Mouse (Mus musculus): ENCODE data around the gene Col8a2.

The Col8a2 gene

DNA sequence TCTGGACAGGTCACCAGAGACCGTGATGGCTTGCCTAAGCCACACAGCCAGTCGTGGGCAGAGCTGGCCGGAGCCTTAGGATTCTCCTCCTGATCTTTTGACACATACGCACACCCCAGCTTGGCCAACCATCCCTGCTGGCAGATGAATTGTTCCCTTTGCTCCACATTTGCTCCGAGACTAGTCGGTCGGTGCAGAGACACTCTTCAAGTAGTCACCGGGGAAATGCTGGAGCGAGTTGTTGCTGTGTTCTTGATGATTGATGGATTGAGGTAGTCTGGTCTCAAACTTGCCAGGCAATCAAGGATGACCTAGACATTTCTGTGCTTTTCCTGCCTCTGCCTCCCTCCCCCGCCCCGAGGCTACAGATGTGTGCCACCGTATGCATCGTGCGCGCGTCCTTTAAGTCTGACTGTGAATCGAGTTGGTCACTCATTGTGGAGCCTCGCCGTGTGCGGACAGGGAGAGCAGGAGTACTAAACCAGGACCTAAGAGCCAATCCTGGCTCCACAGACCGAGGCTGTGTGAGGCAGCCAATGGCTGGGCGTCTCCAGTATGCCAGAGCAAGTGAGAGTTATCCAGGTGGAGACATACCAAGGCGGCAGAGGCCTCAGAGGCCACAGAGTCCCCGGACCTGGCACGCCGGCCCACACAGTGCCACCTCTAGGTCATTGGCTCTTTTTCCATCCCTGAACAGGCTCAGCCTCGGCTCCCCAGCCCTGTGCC lies 15.2 kb downstream of the Col8a2 start:
- peak; percentile 26 for DNase-seq (ENCODE audit: inconsistent ontology term)

DNA sequence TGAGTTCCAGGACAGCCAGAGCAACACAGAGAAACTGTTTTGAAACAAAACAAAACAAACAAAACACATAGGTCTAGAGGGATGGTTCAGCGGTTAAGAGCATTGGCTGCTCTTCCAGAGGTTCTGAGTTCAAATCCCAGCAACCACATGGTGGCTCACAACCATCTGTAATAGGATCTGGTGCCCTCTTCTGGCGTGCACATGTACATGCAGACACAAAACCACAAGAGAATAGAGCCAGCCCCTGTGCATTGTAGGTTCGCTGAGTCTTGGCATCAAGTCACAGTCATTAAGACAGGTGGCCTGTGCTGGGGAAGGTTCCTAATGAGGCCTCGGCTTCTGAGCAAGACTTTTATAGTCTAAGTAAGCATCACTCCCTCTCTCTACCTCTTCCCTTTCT lies 17.3 kb downstream of the Col8a2 start:
- no peak for DNase-seq (ENCODE audit: inconsistent ontology term)

GRCm38 (mm10) chr4:126305428-126305827 lies 18.8 kb downstream of the Col8a2 start:
- DNase-seq (ENCODE audit: inconsistent ontology term), result no peak

GRCm38 (mm10) chr4:126306058-126306457 lies 19.5 kb downstream of the Col8a2 start:
- no peak for DNase-seq (ENCODE audit: inconsistent ontology term)

GRCm38 (mm10) chr4:126306827-126307226 lies 20.2 kb downstream of the Col8a2 start:
- DNase-seq (ENCODE audit: inconsistent ontology term), result no peak

GRCm38 (mm10) chr4:126309211-126309921 lies 22.8 kb downstream of the Col8a2 start:
- no peak for DNase-seq (ENCODE audit: inconsistent ontology term)

DNA sequence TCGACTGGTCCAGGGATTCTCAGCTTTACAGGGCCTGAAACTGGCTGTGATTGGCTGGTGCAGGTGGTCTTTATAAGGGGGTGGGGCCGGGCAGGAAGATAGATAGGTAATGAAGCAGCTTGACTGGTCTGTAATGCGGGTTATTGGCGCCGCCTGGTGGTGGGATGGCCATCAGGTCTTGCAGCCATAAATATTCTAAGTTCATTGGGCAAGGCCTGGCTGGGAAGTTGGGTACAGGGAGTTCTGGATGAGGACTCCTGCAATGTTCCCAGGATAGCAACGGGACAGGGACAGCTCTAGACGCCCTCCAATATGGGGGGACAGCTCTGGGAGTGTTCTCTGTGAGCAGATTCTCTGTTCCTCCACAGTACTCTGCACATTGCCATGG lies 23.3 kb downstream of the Col8a2 start:
- DNase-seq (ENCODE audit: inconsistent ontology term), result peak; percentile 88

- DNase-seq (ENCODE audit: inconsistent ontology term), result no peak
Measured at GRCm38 (mm10) chr4:126310344-126310743, 23.8 kb downstream of the Col8a2 start.

DNA sequence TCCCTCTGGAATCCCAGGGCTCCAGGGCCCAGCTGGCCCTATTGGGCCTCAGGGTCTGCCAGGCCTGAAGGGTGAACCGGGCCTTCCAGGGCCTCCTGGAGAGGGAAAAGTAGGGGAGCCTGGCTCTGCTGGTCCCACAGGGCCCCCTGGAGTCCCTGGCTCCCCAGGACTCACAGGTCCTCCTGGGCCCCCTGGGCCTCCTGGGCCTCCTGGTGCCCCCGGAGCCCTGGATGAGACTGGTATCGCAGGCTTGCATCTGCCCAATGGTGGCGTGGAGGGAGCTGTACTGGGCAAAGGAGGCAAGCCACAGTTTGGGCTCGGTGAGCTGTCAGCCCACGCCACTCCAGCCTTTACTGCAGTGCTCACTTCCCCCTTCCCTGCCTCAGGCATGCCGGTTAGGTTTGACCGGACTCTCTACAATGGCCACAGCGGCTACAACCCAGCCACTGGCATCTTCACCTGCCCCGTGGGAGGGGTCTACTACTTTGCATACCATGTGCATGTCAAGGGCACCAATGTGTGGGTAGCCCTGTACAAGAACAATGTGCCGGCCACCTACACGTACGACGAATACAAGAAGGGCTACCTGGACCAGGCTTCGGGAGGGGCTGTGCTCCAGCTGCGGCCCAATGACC lies 25.1 kb downstream of the Col8a2 start:
- DNase-seq (ENCODE audit: inconsistent ontology term), result no peak

DNA sequence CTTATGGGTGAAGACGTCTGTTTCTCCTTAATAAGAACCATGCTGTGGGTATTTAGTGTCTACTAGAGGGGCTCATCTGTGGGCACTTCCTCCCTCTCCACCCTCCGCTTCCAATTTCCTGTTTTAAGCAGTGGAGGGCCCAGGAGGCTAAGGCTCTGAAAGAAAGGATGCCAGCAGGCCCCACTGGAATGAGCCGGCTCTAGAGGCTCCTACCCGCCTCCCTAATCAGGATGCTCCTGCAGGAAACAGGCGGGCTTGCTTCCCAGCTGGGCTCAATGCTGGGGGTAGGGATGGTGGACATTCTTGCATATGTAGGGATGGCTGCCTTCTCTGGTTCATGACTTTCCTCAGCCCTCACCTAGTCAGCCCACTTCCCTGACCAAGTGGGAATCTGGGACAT lies 26.6 kb downstream of the Col8a2 start:
- DNase-seq (ENCODE audit: inconsistent ontology term), result no peak

DNA sequence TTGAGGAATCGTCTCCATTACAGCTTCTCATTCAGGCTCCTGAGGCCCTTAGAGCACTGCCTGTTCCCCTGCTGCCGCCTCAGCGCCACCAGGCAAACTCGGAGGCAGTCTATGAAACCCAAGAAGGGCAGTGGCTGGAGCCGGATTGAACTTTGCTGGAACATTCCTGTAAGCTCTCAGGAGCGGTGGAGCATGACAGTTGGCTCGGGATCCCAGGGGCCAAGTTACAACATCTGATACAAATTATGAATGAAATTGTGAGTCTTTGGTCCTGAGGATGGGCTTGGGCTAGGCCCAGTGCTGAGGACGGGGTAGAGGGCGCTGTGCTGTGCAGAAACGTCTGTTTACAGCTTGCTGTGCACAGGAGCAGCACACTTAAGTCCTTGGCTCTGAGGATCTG lies 27.8 kb downstream of the Col8a2 start:
- peak; percentile 84 for DNase-seq (ENCODE audit: inconsistent ontology term)

DNA sequence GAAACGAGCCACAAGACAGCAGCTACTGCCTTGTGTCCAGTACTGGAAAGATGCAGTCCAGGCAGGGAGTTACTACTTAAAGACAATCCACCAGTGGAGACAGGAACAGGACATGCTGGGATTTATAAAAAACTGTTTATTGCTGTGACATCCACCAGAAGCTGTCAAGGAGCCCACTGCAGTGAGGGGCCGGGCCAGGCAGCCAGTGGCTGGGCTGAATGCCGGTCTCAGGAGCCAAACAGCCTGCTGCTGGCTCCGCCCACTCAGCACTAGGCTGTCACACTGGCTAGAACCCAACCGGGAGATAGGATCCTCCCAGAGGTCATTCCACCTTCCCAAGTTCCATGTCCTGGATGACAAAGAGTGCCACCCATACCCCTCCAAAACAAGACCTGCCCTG lies 29.3 kb downstream of the Col8a2 start:
- DNase-seq (ENCODE audit: inconsistent ontology term), result no peak

DNA sequence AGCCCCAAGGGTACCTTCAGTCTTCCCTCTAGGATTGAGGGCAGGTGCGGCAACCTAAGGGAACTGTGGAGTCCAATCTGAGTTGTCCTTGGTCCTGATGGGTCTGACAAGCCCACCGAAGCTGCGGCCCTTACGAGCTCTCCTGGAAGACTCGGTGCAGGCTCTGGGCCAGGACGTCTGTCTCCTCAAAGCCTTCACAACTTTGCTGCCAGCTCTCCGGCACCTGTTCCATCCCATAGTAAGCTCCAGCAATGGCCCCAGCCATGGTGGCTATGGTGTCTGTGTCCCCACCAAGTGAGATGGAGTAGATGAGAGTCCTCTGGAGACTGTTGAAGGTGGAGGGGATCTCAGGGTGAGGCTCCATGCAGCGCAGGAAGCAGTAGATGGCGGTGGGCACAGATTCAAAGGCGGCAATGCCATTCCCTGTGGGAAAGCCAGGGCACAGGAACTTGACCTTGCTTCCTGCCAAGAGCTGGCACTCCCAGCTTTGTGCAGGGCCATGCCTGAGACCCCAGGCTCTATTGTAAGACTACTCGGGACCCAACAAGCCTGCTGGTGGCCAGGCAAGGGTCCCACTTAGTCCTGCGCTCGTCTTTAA lies 29.9 kb downstream of the Col8a2 start:
- DNase-seq (ENCODE audit: inconsistent ontology term), result no peak

GRCm38 (mm10) chr4:126319806-126320205 lies 33.2 kb downstream of the Col8a2 start:
- no peak for DNase-seq (ENCODE audit: inconsistent ontology term)

DNA sequence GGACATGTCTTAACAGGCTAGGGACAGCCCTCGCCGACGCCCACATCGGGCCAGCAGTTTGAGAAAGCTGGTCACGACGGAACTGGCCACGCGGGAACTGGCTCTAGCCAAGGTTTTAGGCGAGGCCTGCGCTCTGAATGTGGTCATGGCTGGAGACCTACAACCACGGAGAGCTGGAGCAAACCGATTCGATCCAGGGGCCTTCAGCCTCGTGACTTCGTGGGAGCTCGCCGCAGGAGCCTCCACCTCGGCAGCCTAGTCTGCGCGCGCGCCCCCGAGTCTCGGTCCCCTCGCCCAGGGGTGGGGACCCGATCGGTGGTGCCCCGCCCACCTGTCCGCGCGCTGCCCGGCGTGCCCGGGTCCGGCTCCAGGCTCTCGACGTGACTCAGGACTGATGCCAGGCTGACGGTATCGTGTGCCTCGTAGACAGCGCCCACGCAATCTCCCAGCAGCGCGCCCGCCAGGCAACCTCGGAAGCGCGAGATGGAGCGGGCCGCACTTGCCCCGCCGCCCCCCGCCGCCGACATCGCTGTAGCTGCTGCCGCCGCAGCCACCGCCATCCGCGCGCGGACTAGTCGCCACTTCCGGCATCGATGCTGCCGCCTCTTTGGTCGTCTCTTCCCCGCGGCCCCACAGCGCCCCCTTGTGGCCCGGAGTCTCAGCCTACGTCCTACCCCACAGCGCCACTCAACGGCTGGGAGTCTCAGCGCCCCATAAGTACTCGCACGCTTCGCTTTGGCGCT lies 34.7 kb downstream of the Col8a2 start, which contains the start of gene Adprhl2:
Gene Adprhl2, minus strand, starts transcription at position 593 of the 743 bp plus-strand sequence.
- DNase-seq (ENCODE audit: inconsistent ontology term), result peak; percentile 99

- DNase-seq (ENCODE audit: inconsistent ontology term), result no peak
Measured at GRCm38 (mm10) chr4:126321854-126322511, 35.4 kb downstream of the Col8a2 start.

GRCm38 (mm10) chr4:126322646-126323045 lies 36.1 kb downstream of the Col8a2 start:
- no peak for DNase-seq (ENCODE audit: inconsistent ontology term)

DNA sequence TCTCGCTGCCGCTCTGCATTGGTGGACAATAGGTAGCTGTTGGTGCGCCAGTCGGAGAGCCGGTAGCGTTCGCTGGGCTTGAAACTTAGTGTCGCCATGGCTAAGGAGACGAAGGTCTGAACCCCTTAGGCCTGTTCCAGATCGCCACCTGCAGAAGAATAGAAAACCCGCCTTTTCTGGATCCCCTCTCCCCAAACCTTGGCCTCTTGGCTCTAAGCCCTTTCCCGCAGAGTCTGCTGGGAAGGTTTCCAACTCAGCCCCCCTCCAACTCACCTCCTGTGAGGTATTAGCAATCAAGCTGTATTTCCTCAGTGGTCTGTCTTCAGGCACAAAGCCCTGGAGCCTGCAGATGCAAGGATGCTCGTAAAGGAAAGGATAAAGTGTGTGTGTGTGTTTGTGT lies 38.3 kb downstream of the Col8a2 start:
- DNase-seq (ENCODE audit: inconsistent ontology term), result no peak

- no peak for DNase-seq (ENCODE audit: inconsistent ontology term)
Measured at GRCm38 (mm10) chr4:126325281-126325861, 38.8 kb downstream of the Col8a2 start, which contains the start of gene Tekt2. Tekt2 (minus strand) TSS chr4:126325688.

DNA sequence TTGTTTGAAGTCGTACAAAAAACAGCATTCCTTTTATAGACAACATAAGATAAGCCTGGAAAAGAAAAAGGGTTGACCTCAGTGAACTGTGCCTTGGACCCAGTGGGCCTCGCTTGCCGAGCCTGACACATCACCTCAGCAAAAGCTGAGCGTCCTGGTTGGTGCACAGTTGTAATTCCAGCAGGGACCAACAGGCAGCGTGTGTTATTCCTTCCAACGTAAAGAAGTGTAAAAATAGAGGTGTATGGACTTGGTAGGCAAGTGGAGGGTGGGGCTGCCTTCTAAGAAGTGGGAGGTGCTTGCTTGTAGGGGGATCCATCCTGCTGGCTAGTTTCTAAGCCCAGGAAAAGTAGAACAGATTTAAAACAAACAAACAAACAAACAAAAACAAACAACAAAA lies 39.4 kb downstream of the Col8a2 start:
- DNase-seq (ENCODE audit: inconsistent ontology term), result no peak

DNA sequence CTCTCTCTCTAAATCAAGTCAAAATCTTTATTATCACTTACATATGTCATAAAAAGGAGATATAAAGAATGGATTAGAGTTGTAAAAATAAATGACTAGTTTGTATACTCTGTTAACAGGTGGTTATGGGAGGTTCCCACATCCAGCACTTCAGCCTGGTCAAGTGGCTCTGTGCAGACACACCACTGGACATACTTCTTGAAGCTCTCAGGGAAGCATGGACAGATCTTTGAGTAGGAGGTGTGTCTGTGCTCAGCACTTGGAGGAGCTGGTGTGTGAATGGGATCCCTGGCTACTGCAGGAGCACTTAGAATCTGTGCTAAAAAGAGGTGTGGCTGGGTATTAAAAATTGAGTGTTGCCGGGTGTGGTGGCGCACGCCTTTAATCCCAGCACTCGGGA lies 43.7 kb downstream of the Col8a2 start:
- no peak for DNase-seq (ENCODE audit: inconsistent ontology term)
